Mouse (Mus musculus) lung, embryonic 14.5 days (tissue): ENCODE data around the gene Aff1. TPM values are rescaled to one million over a fixed set of nuclear protein-coding genes. Genes with fewer than 3 reads are reported as not detected.

Experiments used
- ATAC-seq: fragments of 200-750 bp; cut with Nextera tagmentation; 2 replicates; pipeline ENCODE4 v1.8.0; 2017; ENCODE audit warnings: mild to moderate bottlenecking, moderate TSS enrichment, moderate library complexity; ENCODE audit not compliant: insufficient read depth
- DNase-seq: peaks from one replicate; pipeline ENCODE4 v3.0.0-alpha.2; 2015
- H3K27ac ChIP-seq: fragments of 300-500 bp; sonication (generic); 2 replicates; pipeline ENCODE4 v1.5.1; 2014; ENCODE audit warnings: low read depth, mild to moderate bottlenecking, moderate library complexity
- H3K27me3 ChIP-seq: fragments of 300-500 bp; sonication (generic); 2 replicates; pipeline ENCODE4 v1.6.1; 2014; ENCODE audit warnings: low read length, control low read depth; ENCODE audit not compliant: insufficient read depth
- H3K36me3 ChIP-seq: fragments of 300-500 bp; sonication (generic); 2 replicates; pipeline ENCODE4 v1.6.1; 2014; ENCODE audit warnings: control low read depth; ENCODE audit not compliant: insufficient read depth
- H3K4me1 ChIP-seq: fragments of 300-500 bp; sonication (generic); 2 replicates; pipeline ENCODE4 v1.6.1; 2014; ENCODE audit warnings: antibody characterized with exemption, control low read depth; ENCODE audit not compliant: insufficient read depth
- H3K4me2 ChIP-seq: fragments of 300-500 bp; sonication (generic); 2 replicates; pipeline ENCODE4 v1.6.1; 2014; ENCODE audit warnings: mild to moderate bottlenecking
- H3K4me3 ChIP-seq: fragments of 300-500 bp; sonication (generic); 2 replicates; pipeline ENCODE4 v1.5.1; 2014; ENCODE audit warnings: low read depth, low read length
- H3K9ac ChIP-seq: fragments of 300-500 bp; sonication (generic); 2 replicates; pipeline ENCODE4 v1.6.1; 2014
- H3K9me3 ChIP-seq: fragments of 300-500 bp; sonication (generic); 2 replicates; pipeline ENCODE4 v1.6.1; 2016; ENCODE audit warnings: low read depth, low read length, control low read depth
- CTCF ChIP-seq: IDR thresholded peaks from 2 replicates; pipeline ENCODE4 v1.5.1; 2016; ENCODE audit warnings: antibody characterized with exemption, low read depth
- WGBS: fragments of 180-500 bp; shearing (Covaris S2); extraction: QIAGEN DNeasy Blood & Tissue Kit; methylation state at CpG from one replicate; pipeline ENCODE4 v1.1.7; 2014; 5-methylcytosine and 5-hydroxymethylcytosine counted together
- polyA plus RNA-seq: library from polyadenylated mRNA; unstranded; fragments of >200 nt; fragmentation: Nextera tagmentation; extraction: Ambion mirVana; gene quantifications from 2 replicates; pipeline ENCODE4 v1.2.1, GENCODE M21; 2014

Aff1 gene
- polyA plus RNA-seq, 1 experiment from 2014 or later: 7.1 TPM

GRCm38 (mm10) chr5:103857151-103857550 lies 165.0 kb downstream of the Aff1 start:
- no peak for DNase-seq
- H3K4me1 ChIP-seq: no peaks in the 10 kb centered on the region
- TF ChIP-seq CTCF: no peak

GRCm38 (mm10) chr5:103860622-103861021 lies 168.4 kb downstream of the Aff1 start:
- 89% methylated on average over 11 of the region's 11 CpGs for WGBS

More at GRCm38 (mm10) chr5:103857151-103857550, 165.0 kb downstream of the Aff1 start:
- ATAC-seq: no peak
- Histone ChIP-seq H3K4me3 (no peak overlapping the region), H3K4me2 (no peak overlapping the region), H3K36me3 (0 out of 2 replicates have a peak, but pooled peaks cover 5% of the 10 kb centered on the region), H3K9ac (no peak overlapping the region), H3K27me3 (no peaks in the 10 kb centered on the region), H3K9me3 (no peaks in the 10 kb centered on the region), H3K27ac (no peak overlapping the region)
- WGBS: 87% methylated on average over 2 of the region's 2 CpGs

GRCm38 (mm10) chr5:103863759-103864158 lies 171.6 kb downstream of the Aff1 start:
- WGBS: 88% methylated on average over 4 of the region's 4 CpGs
- H3K4me2 ChIP-seq: no peak overlapping the region
- DNase-seq (no peak), ATAC-seq (no peak)
- H3K27ac ChIP-seq: no peak overlapping the region
- peaks cover 6% of the 10 kb centered on the region for H3K36me3 ChIP-seq
- H3K4me1 ChIP-seq: no peaks in the 10 kb centered on the region
- H3K9me3 ChIP-seq: no peaks in the 10 kb centered on the region
- H3K27me3 ChIP-seq: no peaks in the 10 kb centered on the region
- no peak overlapping the region for H3K4me3 ChIP-seq
- H3K9ac ChIP-seq: no peak overlapping the region
- no peak for TF ChIP-seq CTCF

More at GRCm38 (mm10) chr5:103860622-103861021, 168.4 kb downstream of the Aff1 start:
- ATAC-seq: no peak
- H3K4me2 ChIP-seq: no peak overlapping the region
- no peak overlapping the region for H3K27ac ChIP-seq
- no peak for DNase-seq
- no peak overlapping the region for H3K4me3 ChIP-seq
- H3K27me3 ChIP-seq: no peaks in the 10 kb centered on the region
- H3K9ac ChIP-seq: no peak overlapping the region
- no peaks in the 10 kb centered on the region for H3K4me1 ChIP-seq
- H3K9me3 ChIP-seq: no peaks in the 10 kb centered on the region
- H3K36me3 ChIP-seq: no peaks in the 10 kb centered on the region
- TF ChIP-seq CTCF: no peak

GRCm38 (mm10) chr5:103889766-103890165 lies 197.6 kb downstream of the Aff1 start:
- Histone ChIP-seq H3K4me1 (peaks cover 10% of the 10 kb centered on the region), H3K27ac (peak overlapping the region; percentile 30; the same call in 1 of the 2 replicates), H3K27me3 (no peaks in the 10 kb centered on the region), H3K36me3 (no peaks in the 10 kb centered on the region), H3K9me3 (no peaks in the 10 kb centered on the region), H3K4me2 (peak overlapping the region; percentile 25; the same call in 1 of the 2 replicates), H3K9ac (no peak overlapping the region), H3K4me3 (no peak overlapping the region)
- DNase-seq: peak; percentile 84
- 36% methylated on average over 15 of the region's 15 CpGs for WGBS
- ATAC-seq: peak; percentile 95
- TF ChIP-seq CTCF: no peak

- ATAC-seq (no peak), DNase-seq (peak; percentile 29)
- Histone ChIP-seq H3K4me3 (no peak overlapping the region), H3K27ac (no peak overlapping the region), H3K4me2 (no peak overlapping the region), H3K27me3 (no peaks in the 10 kb centered on the region), H3K36me3 (no peaks in the 10 kb centered on the region), H3K9ac (no peak overlapping the region), H3K9me3 (no peaks in the 10 kb centered on the region), H3K4me1 (no peaks in the 10 kb centered on the region)
- 14% methylated on average over 1 of the region's 1 CpGs for WGBS
- TF ChIP-seq CTCF: no peak
Observed at GRCm38 (mm10) chr5:103898310-103898709, 206.1 kb downstream of the Aff1 start.

Other genes with a start within 250 kb of the Aff1 start
- gene Slc10a6, start 63.0 kb upstream of the Aff1 start, polyA plus RNA-seq: 0.71 and 1.2 TPM in 2 replicates
- 0.45 and 0.53 TPM in 2 replicates for gene 1700016H13Rik, start 36.4 kb upstream of the Aff1 start, polyA plus RNA-seq
- 9.4 and 11.1 TPM in 2 replicates for gene Klhl8, start 218.9 kb downstream of the Aff1 start, polyA plus RNA-seq